Mouse (Mus musculus) forebrain, embryonic 15.5 days (tissue): ENCODE data around the gene Txnrd2. TPM values are rescaled to one million over a fixed set of nuclear protein-coding genes. Genes with fewer than 3 reads are reported as not detected.

Experiments
- ATAC-seq: fragments of 200-750 bp; cut with Nextera tagmentation; replicated peaks from 2 replicates; pipeline ENCODE4 v1.8.0; 2017; ENCODE audit warnings: mild to moderate bottlenecking, moderate TSS enrichment, moderate library complexity
- H3K27ac ChIP-seq: fragments of 300-500 bp; sonication (generic); replicated peaks from 2 replicates; pipeline ENCODE4 v1.5.1; 2015; ENCODE audit warnings: mild to moderate bottlenecking, inconsistent platforms
- H3K27me3 ChIP-seq: fragments of 300-500 bp; sonication (generic); 2 replicates; pipeline ENCODE4 v1.6.1; 2015; ENCODE audit warnings: inconsistent platforms
- H3K36me3 ChIP-seq: fragments of 300-500 bp; sonication (generic); 2 replicates; pipeline ENCODE4 v1.6.1; 2015; ENCODE audit warnings: mild to moderate bottlenecking, inconsistent platforms
- H3K4me1 ChIP-seq: fragments of 300-500 bp; sonication (generic); 2 replicates; pipeline ENCODE4 v1.6.1; 2015; ENCODE audit warnings: inconsistent platforms
- H3K4me2 ChIP-seq: fragments of 300-500 bp; sonication (generic); replicated peaks from 2 replicates; pipeline ENCODE4 v1.6.1; 2015; ENCODE audit warnings: mild to moderate bottlenecking, inconsistent platforms
- H3K4me3 ChIP-seq: fragments of 300-500 bp; sonication (generic); 2 replicates; pipeline ENCODE4 v1.5.1; 2015; ENCODE audit warnings: mild to moderate bottlenecking, inconsistent platforms
- H3K9ac ChIP-seq: fragments of 300-500 bp; sonication (generic); replicated peaks from 2 replicates; pipeline ENCODE4 v1.6.1; 2015; ENCODE audit warnings: mild to moderate bottlenecking, inconsistent platforms
- H3K9me3 ChIP-seq: fragments of 300-500 bp; sonication (generic); 2 replicates; pipeline ENCODE4 v1.6.1; 2016; ENCODE audit warnings: inconsistent platforms
- WGBS: fragments of 180-500 bp; shearing (Covaris S2); methylation state at CpG from one replicate; pipeline ENCODE4 v1.1.7; 2015; ENCODE audit warnings: mixed read lengths; 5-methylcytosine and 5-hydroxymethylcytosine counted together
- polyA plus RNA-seq: library from polyadenylated mRNA; unstranded; fragments of >200 nt; fragmentation: Nextera tagmentation; extraction: Ambion mirVana; gene quantifications from 2 replicates; pipeline ENCODE4 v1.2.1, GENCODE M21; 2015

Gene Txnrd2
- polyA plus RNA-seq, 1 experiment from 2014 or later, result 26.3 TPM

- ATAC-seq, result no peak
- whole genome bisulfite sequencing, result 88% methylated on average over 5 of the region's 5 CpGs
- no peak overlapping the region for H3K9ac ChIP-seq
- H3K9me3 ChIP-seq, result no peaks in the 10 kb centered on the region
- no peak overlapping the region for H3K4me2 ChIP-seq
- H3K27me3 ChIP-seq, result no peaks in the 10 kb centered on the region
- H3K27ac ChIP-seq, result no peak overlapping the region
- peaks cover 12% of the 10 kb centered on the region for H3K36me3 ChIP-seq
- H3K4me1 ChIP-seq, result peaks cover 21% of the 10 kb centered on the region; the same call in 1 of the 2 replicates
- no peak overlapping the region for H3K4me3 ChIP-seq
These were observed 15.8 kb upstream of the Txnrd2 start for GRCm38 (mm10) chr16:18410418-18410817.

DNA sequence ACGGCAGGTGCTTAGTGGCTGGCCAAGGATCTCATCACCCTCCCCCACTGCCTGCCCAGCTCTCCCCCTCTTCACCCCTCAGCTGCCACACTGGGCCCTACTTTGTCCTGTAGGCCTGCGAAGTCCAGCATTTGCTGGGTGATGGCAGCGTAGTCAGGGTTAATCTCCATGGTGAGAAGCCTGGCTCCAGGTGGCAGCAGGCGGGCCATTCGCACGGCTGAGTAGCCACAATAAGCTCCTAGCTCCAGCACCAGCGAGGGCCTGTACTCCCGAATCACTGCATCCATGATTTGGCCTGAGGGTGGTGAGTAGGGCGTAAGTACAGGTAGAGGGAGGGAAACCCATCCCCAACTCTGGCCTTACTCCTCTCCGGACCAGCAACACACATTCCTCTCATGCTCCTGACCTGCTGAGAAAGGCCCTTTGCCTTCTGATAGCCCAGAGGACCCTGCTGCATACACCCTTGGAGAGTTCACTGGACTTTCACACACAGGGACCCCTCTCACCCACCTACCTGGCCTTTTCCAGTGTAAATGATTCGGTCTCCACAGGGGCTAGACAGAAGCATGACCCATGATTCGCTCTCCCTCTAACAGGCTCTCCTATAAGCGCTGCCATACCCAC is 15.0 kb upstream of the Txnrd2 start:
- H3K27ac ChIP-seq, result no peak overlapping the region
- H3K27me3 ChIP-seq, result no peaks in the 10 kb centered on the region
- ATAC-seq, result no peak
- no peak overlapping the region for H3K4me2 ChIP-seq
- H3K4me3 ChIP-seq, result no peak overlapping the region
- 54% methylated on average over 13 of the region's 13 CpGs for WGBS
- no peaks in the 10 kb centered on the region for H3K9me3 ChIP-seq
- no peak overlapping the region for H3K9ac ChIP-seq
- H3K4me1 ChIP-seq, result peaks cover 18% of the 10 kb centered on the region; the same call in 1 of the 2 replicates
- peaks cover 10% of the 10 kb centered on the region; the same call in 1 of the 2 replicates for H3K36me3 ChIP-seq

- 0 out of 2 replicates have a peak, but pooled peaks have one; percentile 3 for ATAC-seq
- no peaks in the 10 kb centered on the region for H3K9me3 ChIP-seq
- H3K4me1 ChIP-seq, result peaks cover 18% of the 10 kb centered on the region; the same call in 1 of the 2 replicates
- WGBS, result 85% methylated on average over 12 of the region's 12 CpGs
- peaks cover 10% of the 10 kb centered on the region; the same call in 1 of the 2 replicates for H3K36me3 ChIP-seq
- H3K27me3 ChIP-seq, result no peaks in the 10 kb centered on the region
- H3K4me2 ChIP-seq, result no peak overlapping the region
- H3K9ac ChIP-seq, result no peak overlapping the region
- H3K27ac ChIP-seq, result no peak overlapping the region
- H3K4me3 ChIP-seq, result no peak overlapping the region
These were observed 14.2 kb upstream of the Txnrd2 start for GRCm38 (mm10) chr16:18411802-18412476.

GRCm38 (mm10) chr16:18413032-18413816 is 13.0 kb upstream of the Txnrd2 start:
- Histone ChIP-seq H3K4me3 (no peak overlapping the region), H3K36me3 (0 out of 2 replicates have a peak, but pooled peaks cover 5% of the 10 kb centered on the region), H3K4me2 (no peak overlapping the region), H3K4me1 (peaks cover 10% of the 10 kb centered on the region; the same call in 1 of the 2 replicates), H3K9me3 (no peaks in the 10 kb centered on the region), H3K27ac (no peak overlapping the region), H3K27me3 (no peaks in the 10 kb centered on the region), H3K9ac (no peak overlapping the region)
- ATAC-seq, result no peak
- 89% methylated on average over 7 of the region's 7 CpGs for WGBS

DNA sequence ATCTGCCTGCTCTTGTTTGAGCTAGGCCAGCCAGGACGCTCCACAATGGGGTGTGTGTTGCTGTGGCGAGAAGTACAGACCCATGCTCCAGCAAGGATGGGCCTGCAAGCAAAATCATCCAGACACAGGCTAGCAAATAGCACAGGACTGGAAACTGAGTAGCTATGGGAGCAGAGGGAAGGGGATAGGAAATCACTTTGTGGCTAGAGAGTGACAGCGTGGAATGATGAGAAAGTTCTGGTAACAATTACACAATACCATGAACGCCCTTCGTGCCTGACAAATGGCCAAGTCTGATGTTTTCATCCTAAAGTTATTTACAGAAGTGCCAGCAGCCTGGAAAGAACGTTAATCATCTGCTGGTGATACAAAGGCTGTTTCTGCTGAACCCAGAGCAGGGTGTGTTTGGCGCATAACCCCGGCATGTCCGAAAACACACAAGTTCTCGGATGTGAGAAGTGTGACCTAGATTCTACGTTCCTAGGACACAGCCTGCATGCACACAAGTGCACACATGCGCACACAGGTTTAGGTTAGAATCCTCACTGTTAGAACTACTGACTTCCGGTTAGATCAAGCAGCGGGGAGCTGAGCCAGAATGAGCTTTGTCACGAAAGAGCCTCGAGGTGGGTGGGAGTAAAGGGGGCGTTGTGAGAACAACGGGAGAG is 10.0 kb upstream of the Txnrd2 start:
- no peaks in the 10 kb centered on the region for H3K27me3 ChIP-seq
- peaks cover 5% of the 10 kb centered on the region; the same call in 1 of the 2 replicates for H3K4me1 ChIP-seq
- H3K9ac ChIP-seq, result no peak overlapping the region
- no peak for ATAC-seq
- no peak overlapping the region for H3K4me3 ChIP-seq
- 71% methylated on average over 18 of the region's 18 CpGs for WGBS
- H3K36me3 ChIP-seq, result no peaks in the 10 kb centered on the region; the same call in 1 of the 2 replicates
- H3K4me2 ChIP-seq, result no peak overlapping the region
- H3K9me3 ChIP-seq, result no peaks in the 10 kb centered on the region
- no peak overlapping the region for H3K27ac ChIP-seq

GRCm38 (mm10) chr16:18416837-18417236 is 9.3 kb upstream of the Txnrd2 start:
- Histone ChIP-seq H3K4me2 (no peak overlapping the region), H3K9me3 (no peaks in the 10 kb centered on the region), H3K36me3 (peaks cover 3% of the 10 kb centered on the region; the same call in 1 of the 2 replicates), H3K27ac (no peak overlapping the region), H3K27me3 (no peaks in the 10 kb centered on the region), H3K9ac (no peak overlapping the region), H3K4me3 (no peak overlapping the region), H3K4me1 (no peaks in the 10 kb centered on the region)
- 92% methylated on average over 3 of the region's 3 CpGs for WGBS
- ATAC-seq, result no peak

GRCm38 (mm10) chr16:18417491-18417890 is 8.7 kb upstream of the Txnrd2 start:
- Histone ChIP-seq H3K9me3 (no peaks in the 10 kb centered on the region), H3K36me3 (peaks cover 9% of the 10 kb centered on the region; the same call in 1 of the 2 replicates), H3K9ac (no peak overlapping the region), H3K4me1 (no peaks in the 10 kb centered on the region), H3K4me3 (no peak overlapping the region), H3K4me2 (no peak overlapping the region), H3K27me3 (no peaks in the 10 kb centered on the region), H3K27ac (no peak overlapping the region)
- no peak for ATAC-seq
- WGBS, result 96% methylated on average over 5 of the region's 5 CpGs

DNA sequence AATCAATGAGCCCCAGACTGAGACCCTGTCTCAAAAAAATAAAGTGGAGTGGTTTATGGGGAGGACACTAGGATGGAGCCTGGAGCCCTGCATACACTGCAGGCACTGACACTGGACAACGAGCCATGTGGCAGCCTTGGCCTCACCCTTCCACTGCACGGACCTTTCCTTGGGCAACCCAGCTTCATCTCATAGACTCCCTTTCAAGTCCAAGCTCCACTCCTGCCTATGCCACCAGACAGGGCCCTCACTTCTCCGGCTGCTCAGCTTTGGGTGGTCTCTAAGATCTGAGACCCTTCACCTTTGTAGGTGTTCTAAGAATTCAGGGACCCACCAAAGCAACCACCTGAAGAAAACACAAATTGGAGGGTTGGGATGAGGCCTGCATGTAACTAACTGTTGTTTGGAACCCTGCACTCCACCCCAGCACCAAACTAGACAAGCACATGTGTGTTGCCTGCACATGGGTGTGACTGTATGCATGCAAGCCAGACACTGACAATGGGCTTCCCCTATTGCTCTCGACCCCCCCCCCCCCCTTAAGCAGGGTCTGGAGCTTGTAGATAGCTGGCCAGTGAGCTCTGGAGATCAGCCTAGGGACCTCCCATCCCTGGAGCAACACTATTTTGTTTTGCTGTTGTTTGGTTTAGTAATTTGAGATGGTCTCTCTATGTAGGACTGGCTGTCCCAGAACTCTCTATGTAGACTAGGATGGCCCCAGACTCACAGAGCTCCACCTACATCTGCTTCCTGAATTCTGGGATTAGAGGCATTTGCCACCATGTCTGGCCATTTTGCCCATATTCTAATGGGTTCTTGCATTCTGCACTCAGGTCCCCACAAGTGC is 7.2 kb upstream of the Txnrd2 start:
- 0 out of 2 replicates have a peak, but pooled peaks have one; percentile 15 for ATAC-seq
- WGBS, result 87% methylated on average over 4 of the region's 4 CpGs
- Histone ChIP-seq H3K36me3 (peaks cover 12% of the 10 kb centered on the region; the same call in 1 of the 2 replicates), H3K9ac (no peak overlapping the region), H3K4me2 (no peak overlapping the region), H3K27ac (no peak overlapping the region), H3K4me1 (peaks cover 2% of the 10 kb centered on the region; the same call in 1 of the 2 replicates), H3K4me3 (no peak overlapping the region), H3K27me3 (no peaks in the 10 kb centered on the region), H3K9me3 (no peaks in the 10 kb centered on the region)

- Histone ChIP-seq H3K4me2 (no peak overlapping the region), H3K4me3 (no peak overlapping the region), H3K9me3 (no peaks in the 10 kb centered on the region), H3K36me3 (peaks cover 12% of the 10 kb centered on the region; the same call in 1 of the 2 replicates), H3K4me1 (peaks cover 8% of the 10 kb centered on the region), H3K27me3 (no peaks in the 10 kb centered on the region), H3K9ac (no peak overlapping the region), H3K27ac (no peak overlapping the region)
- ATAC-seq, result no peak
- WGBS, result 94% methylated on average over 1 of the region's 1 CpGs
These were observed 6.6 kb upstream of the Txnrd2 start for GRCm38 (mm10) chr16:18419603-18420026.

GRCm38 (mm10) chr16:18420571-18420970 is 5.6 kb upstream of the Txnrd2 start:
- Histone ChIP-seq H3K9me3 (no peaks in the 10 kb centered on the region), H3K4me3 (no peak overlapping the region), H3K4me2 (no peak overlapping the region), H3K27ac (no peak overlapping the region), H3K4me1 (peaks cover 18% of the 10 kb centered on the region), H3K27me3 (no peaks in the 10 kb centered on the region), H3K36me3 (peaks cover 12% of the 10 kb centered on the region; the same call in 1 of the 2 replicates), H3K9ac (no peak overlapping the region)
- whole genome bisulfite sequencing, result 80% methylated on average over 3 of the region's 3 CpGs
- no peak for ATAC-seq
